Mouse (Mus musculus) CH12.LX (cell line): ENCODE data around the gene Sema3f. TPM values are rescaled to one million over a fixed set of nuclear protein-coding genes. Genes with fewer than 3 reads are reported as not detected.
A peak's percentile ranks its signal among the peaks of the same experiment; 100 is the strongest.

ENCODE experiments used
- DNase-seq: peaks from one replicate; pipeline ENCODE4 v3.0.0-alpha.2; 2013; ENCODE audit errors: extremely low read depth
- H3K27ac ChIP-seq: 2 replicates; pipeline ENCODE4 v1.5.1; 2012; ENCODE audit warnings: low read depth, mild to moderate bottlenecking, control low read depth, moderate library complexity; ENCODE audit not compliant: insufficient read depth
- H3K27me3 ChIP-seq: replicated peaks from 2 replicates; pipeline ENCODE3; 2012; ENCODE audit warnings: inconsistent platforms
- H3K36me3 ChIP-seq, 2 experiments: replicated peaks in 1 of 2; 2 replicates each; pipeline versions ENCODE3 to v1.6.1; 2012; ENCODE audit warnings: inconsistent platforms in 1 of 2, low read length in 1 of 2, mild to moderate bottlenecking in 1 of 2, mixed read lengths in 1 of 2, moderate library complexity in 1 of 2; ENCODE audit not compliant: control insufficient read depth in 1 of 2, insufficient read depth in 1 of 2
- H3K4me1 ChIP-seq, 2 experiments: 2 replicates each; pipeline ENCODE4 v1.6.1; 2012; ENCODE audit warnings: inconsistent platforms in 1 of 2, moderate library complexity in 1 of 2; ENCODE audit not compliant: insufficient read depth in 2 of 2, control insufficient read depth in 1 of 2
- H3K4me2 ChIP-seq: 2 replicates; pipeline ENCODE4 v1.6.1; 2012; ENCODE audit warnings: low read depth, mild to moderate bottlenecking, control low read depth; ENCODE audit not compliant: poor library complexity, insufficient read depth, severe bottlenecking
- H3K4me3 ChIP-seq, 3 experiments: fragments of 150-350 bp in 1 of 3; sonication (generic) in 1 of 3; replicated peaks in 1 of 3; 2 replicates each; pipeline versions ENCODE3 to v1.5.1; 2011 to 2012; ENCODE audit warnings: low read depth in 2 of 3, low read length in 2 of 3, mild to moderate bottlenecking in 2 of 3, moderate library complexity in 2 of 3, control low read depth in 1 of 3, improper control_type of control experiment in 1 of 3, inconsistent platforms in 1 of 3, mixed read lengths in 1 of 3; ENCODE audit not compliant: poor library complexity in 1 of 3
- H3K79me2 ChIP-seq: replicated peaks from 2 replicates; pipeline ENCODE4 v1.6.1; 2012; ENCODE audit warnings: mild to moderate bottlenecking, moderate library complexity; ENCODE audit not compliant: control insufficient read depth, poor library complexity, insufficient read depth, severe bottlenecking; ENCODE audit errors: extremely low read depth
- H3K9ac ChIP-seq: 2 replicates; pipeline ENCODE4 v1.6.1; 2012; ENCODE audit warnings: low read depth, mild to moderate bottlenecking, control low read depth, moderate library complexity; ENCODE audit not compliant: insufficient read depth
- H3K9me3 ChIP-seq: replicated peaks from 2 replicates; pipeline ENCODE3; 2012; ENCODE audit warnings: low read length, inconsistent platforms, mixed read lengths
- CHD1 ChIP-seq: IDR thresholded peaks from 2 replicates; pipeline ENCODE4 v1.6.1; 2012; ENCODE audit warnings: low read depth, low read length, improper control_type of control experiment, inconsistent platforms
- E2F4 ChIP-seq: IDR thresholded peaks from 2 replicates; pipeline ENCODE4 v1.6.1; 2011; ENCODE audit warnings: low read depth, low read length, improper control_type of control experiment; ENCODE audit not compliant: insufficient replicate concordance
- ELF1 ChIP-seq: IDR thresholded peaks from 2 replicates; pipeline ENCODE4 v1.6.1; 2014; ENCODE audit warnings: low read depth, mild to moderate bottlenecking, inconsistent platforms, low read length, improper control_type of control experiment
- JUND ChIP-seq: conservative IDR thresholded peaks from 2 replicates; pipeline ENCODE4 v1.6.1; 2011; ENCODE audit warnings: low read depth, low read length, improper control_type of control experiment
- KAT2A ChIP-seq: IDR thresholded peaks from 2 replicates; pipeline ENCODE4 v1.6.1; 2012; ENCODE audit warnings: low read length, improper control_type of control experiment, inconsistent platforms; ENCODE audit not compliant: insufficient replicate concordance
- MXI1 ChIP-seq: IDR thresholded peaks from 2 replicates; pipeline ENCODE4 v1.6.1; 2011; ENCODE audit warnings: mild to moderate bottlenecking, low read depth, low read length, improper control_type of control experiment
- MYC ChIP-seq: IDR thresholded peaks from 2 replicates; pipeline ENCODE4 v1.6.1; 2011; ENCODE audit warnings: low read depth, mild to moderate bottlenecking, improper control_type of control experiment, low read length
- NELFE ChIP-seq: IDR thresholded peaks from 2 replicates; pipeline ENCODE4 v1.6.1; 2011; ENCODE audit warnings: low read depth, low read length, improper control_type of control experiment
- POLR2A ChIP-seq: IDR thresholded peaks from 2 replicates; pipeline ENCODE4 v1.6.1; 2011; ENCODE audit warnings: low read depth, mild to moderate bottlenecking, improper control_type of control experiment, low read length
- SIN3A ChIP-seq: IDR thresholded peaks from 2 replicates; pipeline ENCODE4 v1.6.1; 2012; ENCODE audit warnings: low read length, improper control_type of control experiment, inconsistent platforms
- UBTF ChIP-seq: IDR thresholded peaks from 2 replicates; pipeline ENCODE4 v1.6.1; 2012; ENCODE audit warnings: low read depth, mild to moderate bottlenecking, inconsistent platforms, low read length, improper control_type of control experiment, moderate library complexity
- ZMIZ1 ChIP-seq: IDR thresholded peaks from 2 replicates; pipeline ENCODE4 v1.6.1; 2012; ENCODE audit warnings: low read depth, mild to moderate bottlenecking, inconsistent platforms, low read length, improper control_type of control experiment
- dilution Hi-C: fragments of 300-500 bp; cut with MboI; formaldehyde crosslinking; loops from 2 replicates; pipeline ENCODE4 v1.14.3; 2020; ENCODE audit warnings: low sequenced_read_pairs; ENCODE audit not compliant: extremely low pct_unique_long_range_greater_than_20kb, extremely low pct_ligation_motif_present
- in situ Hi-C: fragments of 300-500 bp; cut with MboI; formaldehyde crosslinking; loops from 3 replicates; pipeline ENCODE4 v1.14.3; 2019; ENCODE audit warnings: low sequenced_read_pairs, low pct_ligation_motif_present, low pct_unique_long_range_greater_than_20kb, mixed read lengths
- polyA plus RNA-seq: library from polyadenylated mRNA; unstranded; fragments of >175 nt; gene quantifications from 2 replicates; pipeline ENCODE4 v1.2.1, GENCODE M21; 2012; ENCODE audit warnings: low read depth; ENCODE audit not compliant: insufficient read length
- total RNA-seq, 2 experiments: library from RNA; depleted of rRNA; stranded (reverse); fragments of 300-350 nt in 1 of 2; fragments of >200 nt in 1 of 2; gene quantifications; 2 replicates each; pipeline ENCODE4 v1.2.3; 2012 to 2014

Gene Sema3f
- total and polyA plus RNA-seq, 3 experiments: 0.24 to 1.1 (median 0.36) TPM

DNA sequence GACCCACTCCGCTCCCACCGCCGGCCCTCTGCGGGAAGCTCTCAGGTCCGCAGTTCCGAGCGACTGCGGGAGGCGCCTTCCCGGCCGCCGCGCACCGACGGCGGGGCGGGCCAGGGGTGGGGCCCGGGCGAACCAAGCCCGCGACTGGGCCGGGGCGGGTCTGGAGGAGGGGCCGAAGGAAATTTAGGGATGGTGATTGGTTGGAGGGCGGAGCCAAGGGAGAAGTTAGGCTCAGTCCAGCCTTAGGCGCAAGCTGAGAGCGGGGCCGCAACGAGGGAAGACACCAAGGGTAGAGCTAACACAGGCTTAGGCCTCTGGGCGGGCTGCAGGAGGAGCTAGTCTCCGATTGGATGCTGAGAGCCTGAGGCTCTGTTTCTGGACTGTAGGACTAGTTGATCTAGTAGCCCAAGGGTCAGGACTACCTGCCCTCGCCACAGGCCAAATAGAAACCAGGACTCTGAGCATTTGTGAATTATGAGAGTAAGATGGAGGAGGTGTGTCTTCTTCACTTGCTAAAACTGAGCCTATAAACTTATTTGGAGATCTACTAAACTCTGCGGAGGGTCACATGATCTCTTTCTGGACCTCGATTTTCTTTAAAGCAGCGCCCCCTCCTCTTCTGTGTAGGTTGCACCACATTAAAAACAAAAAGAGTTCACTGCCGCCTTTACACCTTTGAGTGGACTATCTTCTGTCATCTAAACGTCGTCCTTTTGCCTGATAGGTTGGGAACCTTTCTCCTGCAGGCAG, 74.8 kb downstream of the Sema3f start, which contains the start of gene Gnai2 (continued):
- TF ChIP-seq E2F4: no peak
- TF ChIP-seq POLR2A: peak; percentile 87

DNA sequence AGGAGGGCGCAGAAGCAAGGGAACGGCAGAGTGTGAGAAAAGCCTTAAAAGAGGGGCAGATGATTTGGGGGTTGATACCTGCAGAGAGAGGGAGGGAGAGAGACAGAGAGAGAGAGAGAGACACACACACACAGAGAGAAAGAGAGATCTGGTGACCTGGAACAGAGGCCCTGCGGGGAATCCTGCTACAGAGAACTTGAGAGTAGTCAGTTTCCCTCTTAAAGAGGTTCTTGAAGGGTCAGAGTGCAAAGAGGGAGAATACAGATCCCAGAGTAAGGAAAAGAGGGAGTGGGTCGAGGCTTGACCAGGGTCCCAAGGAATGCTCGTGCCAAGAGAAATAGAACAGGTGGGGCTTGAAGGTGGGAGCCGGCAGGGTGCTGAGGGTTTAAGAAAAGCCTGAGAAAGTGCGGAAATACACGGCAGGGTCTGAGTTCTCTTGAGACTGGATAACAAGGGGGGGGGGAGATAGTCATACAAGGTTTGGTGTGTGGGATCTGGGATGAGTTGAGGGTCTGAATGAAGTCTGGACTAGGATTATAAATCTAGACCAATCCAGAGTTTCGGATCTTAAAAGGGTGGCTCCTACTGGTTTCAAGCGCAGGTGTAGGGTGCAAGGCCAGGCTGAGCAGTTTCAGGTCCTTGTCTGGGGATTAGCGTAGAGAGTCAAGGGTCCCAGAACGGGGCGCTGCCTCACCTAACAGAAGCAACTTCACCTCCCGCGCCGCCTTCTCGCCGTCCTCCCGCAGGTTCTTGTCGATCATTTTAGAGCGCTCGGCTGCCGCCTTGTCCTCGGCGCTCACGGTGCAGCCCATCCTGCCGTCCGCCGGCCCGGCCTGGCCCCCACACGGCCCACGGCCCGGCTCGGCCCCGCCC, 75.6 kb downstream of the Sema3f start:
- TF ChIP-seq SIN3A (peak; percentile 24), UBTF (peak; percentile 19; the same call in 1 of the 2 replicates), ZMIZ1 (no peak), ELF1 (no peak), JUND (no peak)
- in situ Hi-C loops: no loop called here
- H3K4me3 ChIP-seq: peak overlapping the region; percentile 88 to 97 (median 94)
- H3K9ac ChIP-seq: peak overlapping the region; percentile 93
- peaks cover 6 to 24% of the 10 kb centered on the region in 2 experiments for H3K36me3 ChIP-seq
- peak overlapping the region; percentile 63 for H3K4me2 ChIP-seq
- H3K4me1 ChIP-seq: peaks cover 10 to 44% of the 10 kb centered on the region in 2 experiments
- peak; percentile 55 for DNase-seq
- H3K9me3 ChIP-seq: no peaks in the 10 kb centered on the region
- dilution Hi-C loops: no loop called here
- H3K27me3 ChIP-seq: no peaks in the 10 kb centered on the region
- H3K27ac ChIP-seq: peak overlapping the region; percentile 70
- peaks cover 50% of the 10 kb centered on the region for H3K79me2 ChIP-seq

DNA sequence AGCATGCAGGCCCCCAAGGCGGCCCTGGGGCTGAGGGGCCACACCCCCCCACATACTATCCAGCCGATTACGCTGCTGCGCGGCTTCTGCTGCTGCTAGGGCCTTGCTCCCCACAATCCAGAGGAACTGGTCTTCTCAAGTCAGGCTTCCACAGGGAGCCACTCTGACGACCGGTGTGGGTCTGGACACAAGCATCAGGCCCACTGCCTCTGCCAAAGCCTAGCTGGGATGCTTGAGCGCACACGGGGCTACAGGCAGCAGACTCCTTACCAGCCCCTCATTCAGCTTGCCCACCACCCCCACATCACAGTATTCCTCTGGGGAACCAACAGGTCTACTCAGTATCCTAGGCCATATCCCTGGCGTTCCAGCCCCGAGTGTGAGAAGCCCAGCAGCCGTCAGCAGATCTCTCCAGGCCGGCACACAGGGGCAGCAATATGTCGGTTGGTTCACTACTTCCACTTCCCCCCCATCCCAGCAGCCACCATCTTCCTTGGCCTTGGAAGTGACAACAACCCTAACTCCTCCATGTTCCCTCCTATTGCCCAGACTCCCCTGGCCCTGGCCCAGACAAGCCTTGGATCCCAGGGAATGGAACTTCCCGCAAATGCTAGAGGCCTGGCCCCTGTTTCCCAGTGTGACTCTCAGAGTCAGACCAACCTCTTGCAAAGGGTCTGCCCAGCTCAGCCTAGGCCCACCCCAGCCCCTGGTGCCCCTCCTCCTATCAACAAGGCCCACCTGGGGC, 76.4 kb downstream of the Sema3f start:
- H3K4me1 ChIP-seq: peaks cover 12 to 44% of the 10 kb centered on the region in 2 experiments
- H3K36me3 ChIP-seq: peaks cover 6 to 25% of the 10 kb centered on the region in 2 experiments
- DNase-seq: no peak
- TF ChIP-seq SIN3A (no peak), MXI1 (no peak; the same call in none of the 2 replicates), NELFE (no peak), CHD1 (peak; percentile 32; the same call in 1 of the 2 replicates), MYC (no peak), KAT2A (no peak)
- peak overlapping the region; percentile 70; the same call in 1 of the 2 replicates for H3K27ac ChIP-seq
- H3K9ac ChIP-seq: peak overlapping the region; percentile 93
- in situ Hi-C loops: no loop called here
- H3K4me3 ChIP-seq: peak overlapping the region; percentile 88 to 97 (median 94)
- peaks cover 55% of the 10 kb centered on the region for H3K79me2 ChIP-seq
- dilution Hi-C loops: no loop called here
- H3K27me3 ChIP-seq: no peaks in the 10 kb centered on the region
- H3K4me2 ChIP-seq: peak overlapping the region; percentile 63
- H3K9me3 ChIP-seq: no peaks in the 10 kb centered on the region
